Mouse (Mus musculus) brain, adult 2 months (tissue): Measurements from ENCODE around the gene Ak8.

Experiments used
- DNase-seq: peaks from one replicate; pipeline ENCODE4 v3.0.0; 2011; ENCODE audit warnings: low read depth, low spot score

Ak8 gene

DNA sequence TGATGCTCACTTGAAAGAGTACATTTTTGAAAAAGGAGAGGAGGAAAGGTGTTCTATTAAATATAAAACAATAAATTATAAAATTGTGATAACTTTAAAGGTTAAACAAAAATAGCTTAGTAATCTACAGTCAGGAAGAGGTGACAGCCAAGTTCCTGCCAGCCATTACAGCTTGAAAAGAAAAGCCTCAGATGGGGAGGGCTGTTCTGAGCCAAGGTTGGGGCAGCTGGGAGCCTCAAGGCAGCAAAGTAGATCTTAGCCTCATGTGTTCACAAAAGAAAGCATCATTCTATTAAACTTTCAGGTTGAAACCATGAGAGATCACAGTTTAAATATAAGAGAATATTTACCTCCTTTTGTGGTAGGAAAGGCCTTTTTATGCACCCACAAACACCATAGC is 30.7 kb downstream of the Ak8 start:
- peak; percentile 8 for DNase-seq

DNA sequence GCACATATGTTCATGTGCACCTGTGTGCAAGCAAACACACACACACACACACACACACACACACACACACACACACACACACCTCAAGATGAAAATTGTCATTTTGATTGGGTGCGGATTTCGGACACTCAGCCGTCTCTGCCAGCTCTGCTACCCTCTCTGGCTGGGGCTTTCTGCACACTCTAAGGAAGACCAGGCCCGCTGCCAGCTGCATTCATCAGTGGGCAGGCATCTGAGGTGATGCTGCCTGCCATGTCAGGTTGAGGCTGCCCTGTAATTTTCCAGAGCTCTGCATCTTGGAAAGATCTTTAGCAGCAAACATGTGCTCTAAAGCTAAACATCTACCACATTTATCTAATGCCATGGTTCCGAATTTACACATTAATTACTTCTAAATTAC is 37.1 kb downstream of the Ak8 start:
- DNase-seq = peak; percentile 42

DNA sequence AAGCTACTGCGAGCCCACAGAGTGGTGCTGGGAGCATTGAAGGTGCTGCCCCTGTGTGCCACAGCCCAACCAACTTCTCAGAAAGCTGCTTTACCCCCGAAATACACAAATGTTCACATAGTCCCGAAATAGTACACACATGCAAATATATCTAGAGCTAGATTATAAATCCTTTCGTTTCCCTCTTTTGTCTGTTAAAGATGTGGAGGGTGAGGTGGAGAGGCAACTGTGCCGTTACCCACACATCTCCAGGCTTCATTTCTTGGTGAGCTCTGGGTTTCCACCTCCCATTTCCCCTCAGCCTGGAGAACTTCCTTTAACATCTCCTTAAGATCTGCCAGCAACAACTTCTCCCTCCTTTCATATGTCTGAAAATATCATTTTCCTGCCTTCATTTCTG is 40.2 kb downstream of the Ak8 start:
- DNase-seq = no peak

DNA sequence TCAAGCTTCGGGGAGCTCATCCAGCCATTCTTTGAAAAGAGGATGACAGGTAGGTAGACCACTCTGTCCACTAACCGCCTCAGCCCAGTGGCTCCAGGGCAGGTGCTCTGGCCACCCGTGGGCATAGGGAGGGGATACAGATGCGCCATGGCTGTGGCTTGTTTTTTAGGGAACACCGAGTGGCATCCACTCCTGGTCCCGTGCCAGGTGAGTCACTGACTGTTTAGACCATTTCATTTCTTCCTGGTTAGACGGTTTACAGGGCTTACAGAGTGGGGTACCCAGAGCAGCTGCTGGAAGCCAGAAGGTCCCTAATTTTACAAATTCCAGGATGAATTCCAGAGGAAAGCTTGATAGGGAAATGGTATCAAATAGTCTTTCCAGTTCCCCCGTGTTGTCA is 42.7 kb downstream of the Ak8 start:
- DNase-seq = no peak

DNA sequence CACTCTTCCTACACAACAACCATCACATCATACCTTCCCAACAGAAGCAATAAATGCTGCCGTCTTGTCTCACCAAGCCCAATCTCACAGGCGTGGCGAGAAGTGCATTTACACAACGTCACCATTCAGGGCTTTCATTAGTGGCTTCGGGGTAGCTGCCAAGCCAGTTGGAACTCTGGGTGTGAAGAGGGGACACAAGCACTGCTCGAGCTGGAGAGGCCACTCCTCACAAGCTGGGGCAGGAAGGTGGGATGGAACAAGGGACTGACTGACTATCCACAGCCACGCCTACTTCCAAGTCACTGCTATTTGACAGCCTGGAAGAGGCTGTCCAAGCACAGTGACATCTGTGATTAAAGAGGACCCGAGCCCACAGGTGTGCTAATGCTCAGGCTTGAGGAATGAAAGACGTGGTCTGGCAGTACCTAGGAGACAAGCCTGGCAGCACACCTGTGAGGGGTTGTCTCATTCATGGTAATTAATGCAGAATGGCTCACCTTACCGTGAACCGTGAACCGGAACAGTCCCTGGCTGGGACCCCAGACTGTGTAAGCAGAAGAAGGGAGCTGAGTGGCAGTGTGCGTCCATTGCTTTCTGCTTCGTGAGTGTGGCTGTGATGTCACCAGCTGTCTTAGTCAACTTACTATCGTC is 46.8 kb downstream of the Ak8 start:
- no peak for DNase-seq

DNA sequence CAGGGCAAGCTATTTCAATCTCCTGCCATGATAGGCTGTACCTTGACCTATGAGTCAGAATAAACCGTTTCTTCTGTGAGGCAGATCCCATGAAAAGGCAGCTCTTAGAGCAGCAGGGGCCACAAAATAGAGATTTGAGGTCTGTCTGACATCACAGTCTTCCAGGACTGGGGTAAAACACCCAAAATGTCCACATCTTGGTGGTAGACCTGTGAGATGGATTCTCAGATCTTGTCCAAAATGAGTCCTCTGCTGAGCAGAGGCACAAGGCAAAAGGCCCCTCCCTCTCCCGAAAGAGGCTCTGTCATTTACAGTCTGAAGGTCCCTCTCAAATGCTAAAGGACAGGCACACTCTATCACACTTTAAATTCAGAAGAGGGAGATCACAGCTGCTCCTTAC is 47.7 kb downstream of the Ak8 start:
- no peak for DNase-seq

DNA sequence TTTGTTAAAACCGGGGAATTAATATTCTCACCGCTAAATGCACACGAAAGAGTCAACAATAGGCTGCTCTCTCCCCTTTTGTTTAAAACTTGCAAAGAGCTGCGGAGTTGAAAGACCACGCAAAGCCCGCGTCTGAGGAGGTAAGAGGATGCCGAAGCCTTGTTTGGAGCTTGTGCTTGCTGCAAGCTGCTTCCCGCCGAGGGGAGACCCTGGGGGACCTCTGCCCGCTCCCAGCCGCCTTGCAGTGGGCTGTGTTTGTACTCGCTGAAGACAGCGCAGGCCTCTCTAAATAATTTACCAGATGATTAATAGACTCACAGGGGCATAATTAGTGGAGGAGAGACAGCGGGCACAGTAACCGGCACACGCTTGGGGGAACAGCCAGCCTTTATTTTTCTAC is 51.2 kb downstream of the Ak8 start:
- no peak for DNase-seq

DNA sequence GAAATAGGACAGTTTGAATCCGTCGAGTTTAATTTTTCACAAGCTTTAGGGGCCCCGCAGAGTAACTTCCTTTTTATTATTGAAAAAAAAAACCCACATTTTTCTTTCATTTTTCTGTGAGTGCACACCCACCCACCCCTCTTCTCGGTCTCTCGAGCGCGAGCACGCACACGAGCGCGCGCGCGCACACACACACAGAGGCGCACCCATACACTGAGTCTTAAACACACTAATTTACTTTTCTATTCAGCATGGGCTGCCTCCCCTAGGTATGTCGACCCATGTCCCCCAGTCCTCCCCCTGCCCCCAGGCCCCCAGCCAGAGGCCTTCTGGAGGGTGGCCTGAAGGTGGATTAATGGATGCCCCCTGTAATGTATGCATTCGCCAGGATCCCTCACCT is 51.7 kb downstream of the Ak8 start:
- DNase-seq = no peak

DNA sequence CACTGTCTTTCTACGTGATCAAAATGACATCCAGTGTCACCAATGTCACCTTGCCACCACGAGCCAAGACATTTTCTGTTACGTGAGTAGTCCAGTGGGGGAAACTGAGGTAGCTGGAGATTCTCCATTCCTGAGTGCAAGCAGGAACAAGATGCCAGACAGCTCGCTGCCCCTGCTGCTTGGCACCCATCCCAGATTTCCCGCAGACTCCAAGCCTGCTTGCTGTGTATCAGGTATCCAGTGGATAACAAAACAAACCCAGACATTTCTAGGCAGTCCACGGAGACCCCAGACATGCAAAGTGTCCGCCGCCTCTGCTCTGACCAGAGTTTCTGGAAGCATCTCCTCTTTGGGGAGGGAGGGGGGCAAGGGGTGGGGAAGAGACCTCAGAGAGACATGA is 52.4 kb downstream of the Ak8 start:
- no peak for DNase-seq

DNA sequence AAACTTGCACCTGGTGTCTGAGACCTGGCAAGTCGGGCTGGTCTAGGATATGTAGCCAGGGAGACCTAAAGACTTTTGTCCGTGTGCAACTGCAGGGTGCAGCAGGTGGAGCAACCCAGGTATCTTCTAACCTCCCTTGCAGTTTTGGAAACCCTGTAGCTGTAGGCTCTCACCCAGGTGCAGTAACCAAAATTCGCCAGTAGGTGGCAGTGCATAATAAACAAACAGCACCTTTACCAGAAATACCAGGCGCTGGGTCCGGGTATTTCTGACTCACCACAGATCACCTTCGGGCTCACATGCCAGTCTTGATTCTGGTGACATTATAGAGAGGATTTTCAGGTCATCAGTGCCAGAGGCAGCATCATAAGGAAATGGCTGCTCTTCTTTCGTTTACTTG is 55.5 kb downstream of the Ak8 start:
- DNase-seq = peak; percentile 87

DNA sequence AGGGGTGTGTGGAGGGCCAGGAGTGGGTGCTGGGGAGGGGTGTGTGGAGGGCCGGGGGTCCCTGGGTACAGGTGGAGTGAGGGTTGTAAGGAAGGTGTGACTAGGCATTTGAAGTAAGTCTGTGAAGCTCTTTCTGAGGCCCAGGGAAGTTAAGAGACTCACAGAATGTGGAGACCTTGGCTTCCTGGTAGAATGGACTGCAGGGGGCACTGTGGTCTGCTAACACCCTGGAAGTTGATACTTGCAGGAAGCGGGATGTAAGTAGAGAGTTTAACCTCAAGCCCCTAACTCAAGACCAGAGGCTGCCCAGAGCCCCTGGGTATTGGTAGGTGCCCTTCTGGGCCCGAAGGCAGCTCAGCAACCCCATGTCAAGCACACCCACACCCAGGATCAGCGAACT is 56.2 kb downstream of the Ak8 start:
- DNase-seq = peak; percentile 70

DNA sequence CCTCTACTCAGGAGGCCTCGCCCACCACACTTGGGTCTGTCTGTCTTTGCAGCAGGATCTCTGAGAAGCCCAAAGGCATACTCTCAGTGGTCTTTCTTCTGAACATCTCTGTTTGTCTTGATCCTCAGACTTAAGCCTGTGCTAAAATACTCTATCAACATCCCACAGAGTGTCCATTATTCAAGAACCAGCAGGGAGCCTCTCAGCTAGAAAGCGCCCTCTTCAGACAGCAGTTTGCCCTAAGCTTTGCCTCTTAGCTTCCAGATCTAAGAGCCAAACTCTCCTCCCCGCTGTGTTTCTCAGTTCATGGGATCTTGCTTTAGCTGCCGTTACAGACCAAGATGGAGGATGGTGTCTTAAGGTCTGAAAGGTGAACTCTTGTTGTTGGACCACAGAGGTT is 59.5 kb downstream of the Ak8 start:
- no peak for DNase-seq

DNA sequence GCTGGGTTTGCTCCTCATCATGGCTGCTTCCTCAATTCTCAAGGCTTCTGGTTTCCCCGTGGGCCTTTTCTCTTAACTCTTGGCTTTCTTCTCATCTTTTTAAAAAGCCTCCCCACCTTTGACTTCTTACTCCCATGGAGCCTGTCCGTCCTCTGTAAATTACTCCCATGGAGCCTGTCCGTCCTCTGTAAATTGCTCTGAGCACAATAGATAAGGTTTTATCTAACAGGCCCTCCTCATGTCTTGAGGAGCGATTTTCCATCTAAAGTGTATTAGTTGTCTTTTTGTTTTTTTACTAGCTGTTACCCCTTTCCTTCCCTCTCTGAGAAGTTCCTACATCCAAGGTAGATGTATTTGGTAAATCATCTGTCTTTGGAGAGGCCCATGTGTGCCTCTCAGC is 66.6 kb downstream of the Ak8 start:
- DNase-seq = no peak

DNA sequence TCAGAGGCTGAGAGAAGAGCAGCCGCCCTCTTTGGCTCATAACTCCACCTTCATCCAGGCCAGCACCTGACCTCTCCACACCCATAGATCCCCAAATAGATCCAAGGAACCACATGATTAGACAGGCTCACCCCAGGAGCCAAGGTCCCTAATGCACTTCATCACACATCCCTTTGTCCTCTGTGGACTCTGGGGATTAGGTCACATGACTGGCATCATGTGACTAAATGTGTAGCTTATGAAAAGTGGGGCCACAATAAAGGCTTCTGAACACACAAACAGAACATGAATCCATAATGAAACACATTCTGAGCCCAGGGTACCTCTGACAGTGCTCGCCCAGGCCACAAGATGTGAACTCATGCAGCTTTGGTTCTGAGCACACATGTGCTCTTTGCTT is 67.1 kb downstream of the Ak8 start:
- DNase-seq = no peak

DNA sequence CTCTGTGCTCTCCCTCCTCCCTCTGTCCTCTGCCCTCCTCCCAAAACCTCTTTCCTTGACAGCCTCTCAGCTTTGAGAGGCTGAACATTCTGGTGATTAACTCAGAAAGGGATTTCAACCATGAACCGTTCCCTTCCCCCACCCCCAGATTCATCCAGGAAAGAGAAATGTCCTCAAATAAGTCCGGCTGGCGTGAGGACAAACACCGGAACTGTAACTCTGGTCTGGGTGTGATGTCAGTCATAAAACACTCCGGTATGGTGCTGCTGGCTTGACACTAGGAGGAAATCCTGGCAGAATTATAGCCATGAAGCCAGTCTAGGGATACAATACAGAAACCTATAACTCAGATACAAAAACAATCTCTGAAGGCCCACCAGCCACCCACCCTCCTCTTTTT is 70.7 kb downstream of the Ak8 start:
- no peak for DNase-seq

DNA sequence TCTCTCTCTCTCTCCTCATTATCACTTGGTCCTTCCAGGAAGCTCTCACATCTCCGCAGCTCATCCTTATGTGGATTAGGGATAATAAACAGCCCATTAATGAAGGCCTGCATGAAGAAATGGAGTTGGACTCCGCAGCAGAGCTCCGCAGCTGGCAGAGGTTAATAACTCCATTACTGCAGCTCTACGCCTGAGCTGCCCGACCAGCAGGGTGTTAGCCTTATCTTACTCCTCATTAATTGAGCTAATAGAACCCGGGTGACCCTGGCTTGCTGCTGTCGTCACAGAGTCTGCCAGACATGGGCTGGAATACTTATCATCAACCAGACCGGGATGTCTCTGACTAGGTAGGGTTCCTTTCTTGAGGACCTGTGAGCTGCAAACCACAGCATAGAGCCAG is 74.1 kb downstream of the Ak8 start:
- no peak for DNase-seq

DNA sequence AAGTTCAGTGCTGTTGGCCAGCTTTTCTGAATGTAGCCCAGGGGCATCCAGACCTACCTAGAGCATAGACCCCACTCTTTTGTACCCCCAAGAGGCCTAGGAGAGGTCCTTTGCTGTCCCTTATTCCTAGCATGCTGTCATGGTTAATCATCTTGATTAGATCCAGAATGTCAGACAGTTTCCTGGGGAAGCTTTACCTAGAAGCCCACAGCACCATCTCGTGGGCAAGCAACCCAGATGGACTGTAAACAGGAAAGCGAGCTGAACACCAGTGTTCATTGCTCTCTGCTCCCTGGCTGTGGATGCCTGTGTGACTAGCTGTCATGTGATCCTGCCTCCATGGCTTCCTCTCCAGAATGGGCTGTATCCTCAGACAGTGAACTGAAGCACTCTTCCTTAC is 76.8 kb downstream of the Ak8 start:
- no peak for DNase-seq

DNA sequence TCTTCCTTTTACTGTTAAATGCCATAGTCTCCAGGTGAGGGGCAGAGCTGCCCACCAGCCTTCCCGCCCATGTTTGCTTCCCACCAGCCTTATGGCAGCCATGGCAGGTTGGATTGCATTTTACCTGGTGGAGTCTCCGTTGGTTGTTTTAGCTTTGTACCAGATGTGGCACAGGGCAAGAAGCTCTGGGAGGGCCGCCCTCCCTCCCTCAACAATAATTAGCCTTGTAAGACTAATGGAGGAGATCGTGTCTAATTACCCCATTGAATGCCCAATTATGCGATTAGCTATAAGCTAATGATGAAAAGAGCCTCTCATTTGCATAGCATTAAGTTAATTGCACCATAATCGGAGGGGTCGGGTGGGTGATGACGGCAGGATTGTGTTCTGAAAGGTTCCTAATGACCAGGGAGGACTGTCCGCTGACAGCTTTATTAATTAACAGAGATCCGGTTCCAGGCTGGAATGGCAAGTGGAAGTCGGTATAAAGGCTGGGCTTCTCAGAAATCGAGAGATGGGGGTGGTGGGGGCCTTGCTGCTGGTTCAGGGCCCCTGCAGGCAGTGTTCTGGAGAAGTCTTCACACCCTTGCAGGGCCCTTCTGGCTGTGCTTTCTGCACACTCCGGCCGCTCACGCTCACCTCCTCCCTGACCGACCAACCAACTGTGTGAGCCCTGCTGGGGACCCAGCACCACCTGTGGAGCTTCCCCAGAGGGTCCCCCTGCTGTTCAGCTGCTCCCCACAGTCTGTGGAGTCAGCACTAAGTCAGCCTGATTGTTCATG is 80.2 kb downstream of the Ak8 start:
- DNase-seq = no peak

DNA sequence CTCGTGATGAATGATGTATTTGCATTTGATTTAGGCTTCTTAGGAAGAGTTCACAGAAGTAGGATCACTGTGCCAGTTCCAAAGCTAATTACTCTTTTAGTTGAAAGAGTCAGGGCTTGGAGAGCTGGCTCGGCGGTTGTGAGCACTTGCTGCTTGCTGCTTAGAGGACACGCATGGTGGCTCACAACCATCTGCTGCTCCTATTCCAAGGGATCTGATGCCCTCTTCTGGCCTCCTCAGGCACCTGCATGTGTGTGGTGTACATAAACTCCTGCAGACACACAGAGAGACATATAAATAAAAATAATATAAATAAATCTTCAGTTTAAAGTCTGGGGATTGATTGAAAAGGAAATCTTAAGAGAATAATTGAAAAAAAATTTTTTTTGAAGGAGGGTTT is 81.3 kb downstream of the Ak8 start:
- no peak for DNase-seq

DNA sequence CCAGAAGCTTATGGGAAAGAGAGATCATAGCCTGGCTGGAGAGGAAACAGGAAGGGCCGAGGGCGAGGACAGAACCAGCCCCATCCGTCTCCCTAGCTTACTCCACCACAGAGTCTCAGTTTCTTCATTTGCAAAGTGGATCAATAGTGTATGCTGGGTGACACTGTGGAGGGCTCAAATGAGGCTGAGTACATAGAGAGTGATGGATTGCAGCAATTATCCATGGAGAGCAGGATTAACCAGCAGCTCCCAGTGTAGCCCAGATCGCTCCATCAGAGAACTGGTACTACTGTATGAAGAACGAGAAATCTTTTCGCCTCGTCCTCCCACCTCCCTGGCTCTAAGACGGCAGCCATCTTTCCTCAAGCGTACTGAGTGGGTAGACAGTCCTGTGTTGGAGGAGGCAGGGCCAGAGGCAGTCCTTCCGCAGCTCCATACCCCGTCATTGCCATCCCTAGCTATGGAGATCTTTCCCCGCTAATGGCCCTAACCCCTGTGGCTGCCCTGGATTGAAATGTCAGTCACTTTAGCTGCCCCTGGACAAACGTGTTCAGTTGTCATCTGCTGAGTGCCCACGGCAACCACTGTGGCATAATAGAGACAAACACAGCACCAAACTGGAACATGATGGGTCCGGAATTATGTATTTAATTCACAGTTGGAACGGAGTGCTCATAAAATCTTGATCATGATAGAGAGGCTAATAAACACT is 86.5 kb downstream of the Ak8 start:
- no peak for DNase-seq

DNA sequence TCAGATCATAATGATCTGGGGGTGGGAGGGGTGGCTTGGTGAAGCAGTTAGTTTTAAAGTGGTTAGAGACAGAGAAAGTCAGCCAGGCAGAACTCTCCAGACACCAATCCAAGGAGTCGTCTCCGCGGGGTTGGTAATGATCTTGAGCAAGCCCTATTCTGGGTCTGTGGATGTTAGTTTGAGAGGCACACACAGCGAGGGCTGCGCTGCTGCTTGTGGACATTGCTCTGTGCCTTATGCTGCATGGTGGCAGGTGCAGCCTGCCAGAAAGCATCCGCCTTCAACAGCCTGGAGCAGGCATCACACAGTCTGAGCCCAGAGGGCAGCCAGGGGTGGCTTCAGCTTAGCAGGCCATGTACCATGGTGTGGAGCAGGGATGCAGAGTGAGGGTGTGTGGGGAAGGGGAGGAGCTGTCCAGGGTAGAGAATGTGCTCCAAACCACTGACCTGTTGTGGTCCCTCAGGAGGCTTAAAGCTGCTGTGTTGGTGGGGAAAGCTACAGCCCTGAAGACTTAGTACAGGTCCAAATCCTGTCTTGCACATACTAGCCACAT is 87.2 kb downstream of the Ak8 start:
- DNase-seq = no peak

DNA sequence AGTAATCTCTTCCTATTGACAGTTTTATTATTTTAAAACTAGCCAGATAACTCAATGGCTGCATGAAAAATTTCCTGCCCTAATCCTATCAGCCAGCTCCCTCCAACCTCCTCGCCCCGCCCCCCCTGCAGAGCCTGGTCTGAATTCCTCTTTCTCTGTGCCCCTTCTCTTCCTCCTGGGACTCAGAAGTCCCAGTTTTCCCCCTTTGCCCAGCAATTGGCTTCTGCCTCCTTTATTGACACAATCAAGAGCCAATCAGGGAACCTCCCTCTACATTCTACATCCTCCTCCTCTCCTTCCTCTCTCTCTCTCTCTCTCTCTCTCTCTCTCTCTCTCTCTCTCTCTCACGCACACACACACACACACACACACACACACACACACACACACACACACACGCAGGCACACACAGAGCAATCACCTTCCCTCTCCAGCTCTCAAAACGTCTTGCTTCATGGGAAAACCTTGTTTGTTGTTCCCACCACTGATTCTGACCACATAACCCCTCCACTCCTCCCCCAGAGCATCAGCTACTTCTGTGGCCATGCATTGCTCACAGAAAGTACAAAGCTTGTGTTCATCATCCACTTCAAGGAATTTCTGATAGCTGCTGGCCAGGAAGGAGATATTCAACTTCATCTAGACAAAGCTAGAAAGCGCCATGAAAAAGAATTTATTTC is 93.1 kb downstream of the Ak8 start:
- peak; percentile 85 for DNase-seq
